Mouse (Mus musculus): Measurements from ENCODE around the gene Telo2.
"Not testable (repeated sequence)": the region's sequence is repeated elsewhere in the genome, so short reads cannot be mapped to it uniquely, and the experiment has no call there.

Gene Telo2

DNA sequence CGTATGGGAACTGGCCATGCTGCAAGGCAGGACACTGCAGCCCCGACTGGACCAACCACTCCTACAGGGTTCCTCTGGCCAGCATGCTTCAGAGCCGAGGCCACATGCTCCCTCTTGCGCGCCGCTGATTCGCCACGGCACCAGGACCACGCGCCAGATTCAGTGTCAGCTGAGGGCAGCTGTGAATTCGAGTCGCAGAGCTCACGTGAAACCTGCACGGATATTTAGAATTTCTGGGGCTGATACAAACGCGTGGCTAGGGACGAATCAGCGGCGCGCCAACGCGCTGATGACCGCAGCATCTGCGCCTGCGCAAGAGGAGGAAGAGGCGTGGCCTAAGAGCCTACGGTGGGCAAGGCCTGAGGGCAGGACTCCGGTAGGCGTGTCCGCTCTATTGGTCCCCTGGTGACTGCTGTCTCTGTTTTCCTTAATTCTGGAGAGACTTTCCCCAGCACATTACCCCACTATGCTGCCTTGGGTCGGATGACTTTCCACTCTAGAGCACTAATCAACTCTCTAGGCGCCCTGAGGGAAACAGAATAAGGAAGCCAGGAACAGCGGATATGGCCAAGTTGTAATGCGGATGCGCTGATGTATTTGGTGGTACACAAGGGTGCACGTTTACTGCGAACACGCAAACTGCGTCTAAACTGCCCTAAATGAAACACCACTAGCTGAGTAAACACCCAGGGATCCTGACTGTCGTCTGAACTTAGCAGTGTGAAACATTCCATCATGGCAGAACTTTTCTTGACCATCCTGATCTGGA, at the start of gene Telo2:
Gene Telo2, minus strand, starts transcription at position 304 of the 769 bp plus-strand sequence.
- DNase-seq (ENCODE audit: extremely low spot score, low read depth, low spot score), result peak; percentile 80

GRCm38 (mm10) chr17:25164770-25165169, 49.0 kb upstream of the Telo2 start:
- no peak for DNase-seq (ENCODE audit: extremely low spot score, low read depth, low spot score)

DNA sequence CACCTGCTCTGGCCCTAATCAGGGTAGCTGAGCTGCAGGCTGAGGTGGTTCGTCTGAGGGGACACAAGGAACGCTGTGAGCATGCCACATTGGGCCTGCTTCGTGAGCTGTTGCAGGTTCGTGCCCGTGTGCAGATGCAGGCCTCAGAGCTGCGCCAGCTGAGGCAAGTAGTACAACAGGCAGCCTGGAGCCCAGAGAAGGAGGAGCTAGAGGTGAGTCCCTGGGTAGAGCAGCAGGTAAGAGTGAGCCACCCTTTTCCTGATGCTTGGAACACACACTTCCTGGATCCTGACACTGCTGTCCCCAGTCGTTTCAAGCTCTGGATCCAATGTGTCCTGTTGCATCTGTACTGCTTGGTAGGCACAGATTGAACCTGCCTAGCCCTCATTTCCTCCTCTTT, 47.6 kb upstream of the Telo2 start:
- no peak for DNase-seq (ENCODE audit: extremely low spot score, low read depth, low spot score)

GRCm38 (mm10) chr17:25162161-25162560, 46.4 kb upstream of the Telo2 start, which contains the start of gene Ccdc154:
TSS of gene Ccdc154 (plus strand) at chr17:25162461.
- DNase-seq (ENCODE audit: extremely low spot score, low read depth, low spot score), result no peak

GRCm38 (mm10) chr17:25139960-25140359, 24.2 kb upstream of the Telo2 start:
- no peak for DNase-seq (ENCODE audit: extremely low spot score, low read depth, low spot score)

DNA sequence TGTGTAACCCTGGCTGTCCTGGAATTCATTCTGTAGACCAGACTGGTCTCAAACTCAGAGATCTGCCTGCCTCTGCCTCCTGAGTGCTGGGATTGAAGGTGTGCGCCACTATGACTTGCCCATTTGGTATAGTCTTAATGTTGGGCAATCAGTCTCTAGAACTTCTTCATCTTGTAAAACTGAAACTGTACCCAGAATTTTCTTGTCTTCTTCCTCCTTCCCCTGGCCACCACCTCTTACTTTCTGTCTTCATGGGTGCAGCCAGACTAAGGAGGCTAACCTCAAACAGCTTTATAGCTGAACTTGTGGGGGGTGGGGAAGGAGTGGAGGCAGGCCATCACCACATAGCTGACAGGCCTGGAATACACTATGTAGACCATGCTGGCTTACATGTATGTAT, 23.0 kb upstream of the Telo2 start:
- DNase-seq (ENCODE audit: extremely low spot score, low read depth, low spot score), result no peak

DNA sequence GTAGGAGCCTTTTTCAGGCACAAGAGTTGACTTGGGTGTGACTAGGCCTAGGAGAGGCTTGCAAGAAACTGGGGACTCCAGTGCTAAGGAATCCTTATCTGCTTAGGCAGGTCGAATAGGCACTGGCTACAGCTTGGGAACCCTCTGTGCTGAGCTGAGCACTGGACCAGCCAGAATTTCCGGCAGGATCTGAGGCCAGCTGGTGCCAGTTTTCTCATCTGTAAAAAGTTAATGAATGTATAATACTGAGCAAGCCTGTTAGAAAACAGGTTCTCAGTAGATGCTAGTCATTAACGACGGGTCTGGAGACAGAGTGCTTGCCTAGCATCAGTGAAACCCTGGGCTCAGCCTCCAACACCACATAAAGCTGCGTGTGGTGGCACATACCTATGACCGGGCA, 19.9 kb upstream of the Telo2 start:
- DNase-seq (ENCODE audit: extremely low spot score, low read depth, low spot score), result no peak

GRCm38 (mm10) chr17:25133275-25133698, 17.5 kb upstream of the Telo2 start, which contains the start of gene Clcn7:
TSS of gene Clcn7 (plus strand) at chr17:25133391.
- DNase-seq (ENCODE audit: extremely low spot score, low read depth, low spot score), result peak; percentile 83

DNA sequence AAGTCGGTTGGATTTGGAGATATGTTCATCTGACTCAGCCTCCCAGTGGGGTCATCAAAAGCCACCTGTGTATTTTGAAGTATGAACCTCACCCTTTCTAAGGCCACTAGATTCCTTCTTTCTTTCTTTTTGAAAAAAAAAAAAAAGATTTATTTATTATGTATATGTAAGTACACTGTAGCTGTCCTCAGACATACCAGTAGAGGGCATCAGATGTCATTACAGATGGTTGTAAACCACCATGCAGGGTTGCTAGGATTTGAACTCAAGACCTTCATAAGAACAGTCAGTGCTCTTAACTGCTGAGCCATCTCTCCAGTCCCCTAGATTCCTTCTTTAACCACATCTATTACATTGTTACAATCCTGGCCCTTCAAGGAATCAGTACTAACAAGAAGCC, 14.3 kb upstream of the Telo2 start:
- DNase-seq (ENCODE audit: extremely low spot score, low read depth, low spot score), result no peak

GRCm38 (mm10) chr17:25127681-25128080, 11.9 kb upstream of the Telo2 start:
- DNase-seq (ENCODE audit: extremely low spot score, low read depth, low spot score), result no peak

GRCm38 (mm10) chr17:25127079-25127478, 11.3 kb upstream of the Telo2 start:
- DNase-seq (ENCODE audit: extremely low spot score, low read depth, low spot score), result no peak

GRCm38 (mm10) chr17:25125442-25126060, 9.8 kb upstream of the Telo2 start:
- DNase-seq (ENCODE audit: extremely low spot score, low read depth, low spot score), result not testable (repeated sequence)

DNA sequence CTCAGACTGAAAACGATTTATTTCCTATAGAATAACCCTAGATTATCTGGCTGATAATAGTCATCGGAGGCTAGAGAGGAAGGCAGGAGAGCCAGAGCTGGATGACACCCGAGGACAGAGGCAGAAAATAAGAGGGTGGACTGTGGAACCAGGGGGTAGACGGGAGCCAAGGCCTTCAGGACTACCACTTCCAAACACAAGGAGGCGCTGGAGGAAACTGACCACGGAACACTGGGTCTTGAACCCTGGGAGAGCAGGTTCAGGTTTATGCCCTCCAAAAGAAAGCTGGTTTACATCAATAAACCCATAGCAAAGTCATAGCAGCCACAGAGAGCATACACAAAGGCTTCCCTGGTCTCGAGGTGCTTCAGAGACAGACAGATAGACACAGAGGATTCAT, 8.2 kb upstream of the Telo2 start:
- DNase-seq (ENCODE audit: extremely low spot score, low read depth, low spot score), result no peak

- DNase-seq (ENCODE audit: extremely low spot score, low read depth, low spot score), result no peak
These were observed 4.6 kb upstream of the Telo2 start, which contains the start of gene Ptx4 for GRCm38 (mm10) chr17:25120406-25120805. TSS of gene Ptx4 (plus strand) at chr17:25120760.

DNA sequence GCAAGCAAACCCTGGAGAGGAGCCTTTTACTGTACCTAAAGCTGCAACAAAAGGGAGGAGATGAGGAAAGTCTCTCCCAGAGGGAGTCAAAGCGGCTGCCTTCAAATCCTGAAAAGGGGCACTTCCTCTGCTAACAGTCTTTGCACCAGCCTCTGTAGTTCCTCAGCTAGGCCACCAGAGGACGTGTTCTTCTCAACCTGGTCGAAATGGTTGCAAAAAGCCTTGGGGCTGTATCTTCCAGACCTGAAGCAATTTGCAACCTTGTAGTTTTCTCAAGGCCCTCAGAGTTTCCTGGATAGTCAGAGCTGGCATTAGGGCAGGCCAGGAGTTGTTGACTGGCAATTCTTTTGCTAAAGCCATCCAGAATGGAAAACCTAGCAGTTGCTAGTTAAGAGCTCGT, 1.5 kb upstream of the Telo2 start:
- DNase-seq (ENCODE audit: extremely low spot score, low read depth, low spot score), result no peak

GRCm38 (mm10) chr17:25114908-25115645, 690 bp downstream of the Telo2 start:
- no peak for DNase-seq (ENCODE audit: extremely low spot score, low read depth, low spot score)

GRCm38 (mm10) chr17:25112423-25112810, 3.4 kb downstream of the Telo2 start:
- DNase-seq (ENCODE audit: extremely low spot score, low read depth, low spot score), result no peak

DNA sequence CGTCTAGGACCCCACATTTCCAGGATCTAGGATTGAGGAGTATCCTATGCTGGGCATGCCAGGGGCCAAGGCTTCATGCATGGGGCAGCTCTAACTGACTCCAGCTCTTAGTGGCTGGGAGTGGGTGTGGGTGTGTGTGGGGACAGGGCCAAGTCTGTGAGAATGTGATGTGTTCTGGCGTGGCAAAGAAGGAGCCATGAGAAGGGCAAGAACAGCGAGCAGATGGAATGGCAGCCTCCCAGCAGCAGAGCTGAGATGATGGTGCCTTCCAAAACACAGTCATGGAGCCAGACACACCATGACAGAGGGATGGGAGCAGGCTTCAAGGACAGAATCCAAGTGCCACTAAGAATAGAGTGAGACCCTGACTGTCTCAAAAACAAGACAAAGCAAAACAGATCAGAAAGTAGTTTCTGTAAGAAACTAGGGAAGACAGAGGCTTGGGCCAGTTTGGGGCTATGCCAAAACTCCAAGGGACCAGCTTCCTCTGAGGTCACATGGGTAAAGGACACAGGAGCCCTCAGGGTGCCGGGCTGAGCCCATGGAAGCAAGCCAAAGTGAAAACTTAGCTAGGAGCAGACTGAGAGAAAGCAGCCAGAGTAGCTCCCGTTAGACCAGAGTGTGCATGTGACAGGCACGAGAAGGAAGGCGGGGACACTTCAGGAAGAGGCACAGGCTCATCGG, 3.9 kb downstream of the Telo2 start:
- no peak for DNase-seq (ENCODE audit: extremely low spot score, low read depth, low spot score)

DNA sequence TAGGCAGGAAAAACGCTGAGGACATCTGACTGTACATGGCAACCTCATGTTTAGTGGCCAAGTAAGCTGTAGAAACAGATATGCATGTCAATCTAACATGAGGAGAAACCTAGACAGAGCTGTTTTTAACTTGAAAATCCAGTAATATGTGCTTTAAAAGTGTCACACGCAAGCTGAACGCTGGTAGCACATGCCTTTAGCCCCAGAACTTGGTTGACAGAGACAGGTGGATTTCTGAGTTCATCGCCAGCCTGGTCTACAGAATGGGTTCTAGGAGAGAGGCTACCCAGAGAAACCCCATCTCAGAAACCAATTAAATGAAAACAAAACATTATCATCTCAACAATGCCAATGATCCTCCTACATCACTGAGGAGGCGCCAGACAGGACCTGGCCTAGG, 4.5 kb downstream of the Telo2 start:
- no peak for DNase-seq (ENCODE audit: extremely low spot score, low read depth, low spot score)

DNA sequence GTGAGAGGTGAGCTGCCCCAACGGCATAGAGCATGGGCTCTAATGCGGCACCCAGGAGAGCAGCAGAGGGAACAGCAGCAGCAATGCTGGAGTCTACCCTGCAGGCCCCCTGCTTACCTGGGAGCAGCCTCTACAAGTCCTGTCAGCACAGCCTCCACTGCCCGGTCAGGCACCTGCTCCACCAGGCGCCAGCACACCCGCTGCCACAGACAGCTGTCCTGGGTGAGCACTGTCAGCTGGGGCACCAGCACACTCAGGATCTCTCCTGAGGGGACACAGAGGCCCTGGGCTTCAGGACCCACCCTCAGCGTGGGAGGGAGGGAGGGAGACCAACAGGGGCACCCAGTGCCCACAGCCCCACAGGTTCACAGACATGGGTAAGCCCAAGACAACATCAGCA, 5.2 kb downstream of the Telo2 start:
- DNase-seq (ENCODE audit: extremely low spot score, low read depth, low spot score), result no peak

DNA sequence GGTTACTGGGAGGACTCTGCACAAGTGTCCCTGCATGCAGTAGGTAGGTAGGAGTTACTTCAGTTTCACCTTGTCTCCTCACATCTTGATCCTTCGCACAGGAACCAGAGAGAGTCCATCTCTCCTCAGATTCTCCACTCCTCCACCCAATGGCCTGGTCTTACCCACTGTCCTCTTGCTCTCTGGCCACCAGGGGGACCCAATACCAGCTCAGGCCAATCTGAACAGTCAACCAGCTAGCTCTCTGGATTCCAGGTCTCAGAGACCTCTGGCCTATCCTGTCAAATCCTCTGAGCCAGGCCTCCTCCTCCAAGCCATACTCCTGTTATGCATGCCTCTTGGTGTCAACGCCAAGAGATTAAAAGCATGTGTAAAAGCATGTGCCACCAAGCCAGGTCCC, 6.2 kb downstream of the Telo2 start:
- DNase-seq (ENCODE audit: extremely low spot score, low read depth, low spot score), result no peak
